Mouse (Mus musculus) gastrocnemius, postnatal 14 days (tissue): ENCODE data around the gene Bud13. TPM values are rescaled to one million over a fixed set of nuclear protein-coding genes. Genes with fewer than 3 reads are reported as not detected.
"Not testable (repeated sequence)": the region's sequence is repeated elsewhere in the genome, so short reads cannot be mapped to it uniquely, and the experiment has no call there.

Experiments used
- DNase-seq: peaks from one replicate; pipeline ENCODE4 v3.0.0; 2021; ENCODE audit warnings: mixed read lengths
- intact Hi-C: fragments of 180-260 bp; cut with DNase I; formaldehyde crosslinking; loops from one replicate; pipeline ENCODE4 v1.15.1; 2025; ENCODE audit warnings: low total_unique reads
- total RNA-seq, 2 experiments: library from RNA; stranded (reverse); gene quantifications; 2 replicates each; pipeline ENCODE4 v1.2.3; 2021

Gene Bud13
- total RNA-seq, 2 experiments from 2014 or later: 6.4 to 6.7 TPM

DNA sequence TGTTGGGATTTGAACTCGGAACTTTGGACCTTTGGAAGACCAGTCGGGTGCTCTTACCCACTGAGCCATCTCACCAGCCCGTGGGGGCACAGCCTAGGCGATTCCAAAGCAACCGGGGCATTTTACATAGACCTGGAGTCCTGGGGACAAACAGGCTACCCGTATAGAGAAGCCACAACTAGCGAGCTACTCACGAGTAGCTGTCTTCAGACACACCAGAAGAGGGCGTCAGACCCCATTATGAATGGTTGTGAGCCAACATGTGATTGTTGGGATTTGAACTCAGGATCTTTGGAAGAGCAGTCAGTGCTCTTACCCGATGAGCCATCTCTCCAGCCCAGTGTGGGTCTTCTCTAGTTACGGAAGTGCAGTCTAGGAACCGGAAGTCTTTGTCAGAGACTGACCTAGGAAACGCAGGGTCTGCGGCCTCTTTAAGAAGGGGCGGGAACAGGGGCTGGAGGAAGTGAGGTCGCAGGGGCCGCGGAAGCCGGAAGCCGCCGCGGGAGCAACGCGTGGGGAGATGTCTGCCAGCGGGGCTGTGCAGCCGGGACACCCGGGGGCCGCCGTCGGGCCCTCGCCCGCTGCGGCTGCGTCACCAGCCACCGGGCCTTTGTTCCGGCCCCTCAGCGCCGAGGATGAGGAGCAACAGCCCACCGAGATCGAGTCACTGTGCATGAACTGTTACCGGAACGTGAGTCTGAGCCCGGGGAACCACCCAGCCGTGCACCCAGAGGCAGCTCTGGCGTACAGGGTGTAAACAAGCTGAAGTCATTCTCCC, 9.9 kb upstream of the Bud13 start, which contains the start of gene Zpr1:
Gene Zpr1, plus strand, starts transcription at position 388 of the 778 bp plus-strand sequence.
- peak; percentile 88 for DNase-seq
- intact Hi-C loops: no loop called here

DNA sequence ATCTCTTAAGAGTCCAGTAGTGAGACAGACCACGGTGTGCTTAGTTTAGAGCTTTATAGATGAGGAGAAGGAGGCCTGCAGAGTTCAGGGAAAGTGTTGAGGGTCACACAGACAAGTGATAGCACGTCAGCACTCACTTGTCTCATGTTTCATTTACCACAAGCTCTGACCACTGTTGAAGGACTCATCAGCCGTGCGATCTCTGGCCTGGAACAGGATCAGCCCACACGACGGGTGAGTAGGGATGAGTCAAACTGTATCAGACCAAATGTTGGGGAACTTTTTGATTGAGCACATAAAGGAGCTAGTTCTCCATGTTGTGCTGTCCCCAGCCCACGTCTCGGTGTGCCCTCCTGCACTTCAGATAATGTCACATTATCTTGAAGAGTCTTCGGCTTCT, 8.3 kb upstream of the Bud13 start:
- intact Hi-C loops: no loop called here
- no peak for DNase-seq

DNA sequence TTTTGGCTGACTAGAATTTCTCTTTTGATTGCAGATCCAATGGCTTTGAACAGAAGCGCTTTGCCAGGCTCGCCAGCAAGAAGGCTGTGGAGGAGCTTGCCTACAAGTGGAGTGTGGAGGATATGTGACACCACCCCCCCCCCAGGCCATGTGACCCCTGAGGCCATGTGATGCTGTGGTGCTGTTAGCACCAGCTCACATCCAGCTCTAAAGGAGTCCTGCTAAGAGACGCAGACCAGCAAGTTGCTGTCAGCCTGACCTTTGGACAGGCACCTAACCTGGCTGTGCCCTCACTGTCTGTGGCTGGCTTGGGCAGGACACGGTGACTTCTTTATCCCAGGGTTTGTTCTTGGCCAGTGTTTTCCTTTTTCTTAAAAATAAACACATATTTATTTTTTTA, 15.6 kb downstream of the Bud13 start:
- DNase-seq: no peak
- intact Hi-C loops: no loop called here

DNA sequence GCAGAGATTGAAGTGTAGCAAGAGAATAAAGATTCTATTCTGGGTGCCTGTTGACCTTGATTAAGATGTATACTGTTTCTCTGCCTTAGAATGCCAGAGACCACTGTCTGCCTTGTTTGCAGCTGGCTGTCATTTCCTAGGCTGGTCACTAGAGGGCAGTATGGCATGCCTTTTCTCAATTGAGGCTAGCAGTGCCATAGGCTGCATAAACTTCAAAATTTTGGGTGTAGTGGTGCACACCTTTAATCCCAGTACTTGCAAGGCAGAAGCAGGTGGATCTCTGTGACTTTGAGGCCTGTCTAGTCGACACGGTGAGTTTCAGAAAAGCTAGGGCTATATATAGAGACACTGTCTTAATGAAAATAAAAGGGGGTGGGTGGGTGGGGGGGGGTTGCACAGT, 19.3 kb downstream of the Bud13 start:
- intact Hi-C loops: no loop called here
- no peak for DNase-seq

DNA sequence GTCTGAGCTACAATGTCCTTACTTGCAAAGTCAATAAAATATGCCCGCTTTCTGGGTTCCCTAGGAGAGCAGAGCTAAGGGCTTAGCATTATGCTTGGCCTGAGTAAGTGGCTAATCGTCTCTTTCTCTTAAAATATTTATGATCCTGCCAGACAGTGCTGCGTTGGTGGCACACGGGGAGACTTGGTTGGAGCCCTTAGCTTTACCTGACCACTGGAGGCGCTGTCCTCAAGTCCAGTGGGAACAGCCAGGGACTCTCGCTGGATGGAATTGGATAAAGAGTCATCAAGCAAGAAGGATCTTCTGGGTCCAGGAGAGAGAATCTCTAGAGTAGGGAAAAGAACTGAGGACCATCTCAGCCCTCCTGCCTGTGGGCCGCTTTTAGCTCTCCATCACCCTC, 26.3 kb downstream of the Bud13 start:
- DNase-seq: no peak
- intact Hi-C loops: no loop called here

DNA sequence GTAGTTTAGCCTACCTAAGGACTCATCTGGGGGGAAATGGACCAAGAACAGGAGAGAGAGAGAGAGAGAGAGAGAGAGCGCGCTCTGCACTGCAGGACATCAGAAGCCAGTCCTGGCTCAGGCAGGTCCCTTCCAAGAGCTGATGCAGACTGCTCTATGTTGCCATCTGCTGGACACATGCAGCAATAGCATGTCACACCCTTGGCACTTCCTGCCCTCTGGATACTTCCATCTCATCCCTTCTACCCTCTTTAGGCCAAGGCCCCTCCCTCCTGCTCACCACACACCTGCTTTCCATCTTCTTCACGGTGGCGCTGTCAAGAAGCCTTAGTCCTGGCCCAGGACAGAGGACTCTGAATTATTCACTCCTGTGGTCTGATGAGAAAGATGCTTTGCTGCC, 31.7 kb downstream of the Bud13 start:
- DNase-seq: peak; percentile 65
- intact Hi-C loops: no loop called here

DNA sequence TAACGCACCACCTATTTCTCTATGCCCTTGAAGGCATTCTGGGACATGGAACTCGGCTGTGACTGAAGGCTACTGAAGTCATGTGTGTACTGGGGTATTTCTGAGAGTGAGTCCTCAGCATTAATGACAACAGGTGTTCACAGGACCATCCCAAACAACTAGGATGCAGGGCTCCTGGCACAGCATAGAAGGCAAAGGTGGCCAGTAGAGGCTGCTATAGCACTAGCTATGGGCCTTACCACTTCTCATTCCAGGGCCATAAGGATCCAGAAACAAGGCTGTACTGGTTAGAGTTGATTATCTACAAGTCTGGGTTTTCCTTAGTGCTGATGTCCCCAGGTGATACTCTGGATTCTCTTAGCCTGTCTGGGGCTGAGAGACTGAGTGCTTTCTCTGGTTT, 32.1 kb downstream of the Bud13 start:
- intact Hi-C loops: no loop called here
- DNase-seq: no peak

DNA sequence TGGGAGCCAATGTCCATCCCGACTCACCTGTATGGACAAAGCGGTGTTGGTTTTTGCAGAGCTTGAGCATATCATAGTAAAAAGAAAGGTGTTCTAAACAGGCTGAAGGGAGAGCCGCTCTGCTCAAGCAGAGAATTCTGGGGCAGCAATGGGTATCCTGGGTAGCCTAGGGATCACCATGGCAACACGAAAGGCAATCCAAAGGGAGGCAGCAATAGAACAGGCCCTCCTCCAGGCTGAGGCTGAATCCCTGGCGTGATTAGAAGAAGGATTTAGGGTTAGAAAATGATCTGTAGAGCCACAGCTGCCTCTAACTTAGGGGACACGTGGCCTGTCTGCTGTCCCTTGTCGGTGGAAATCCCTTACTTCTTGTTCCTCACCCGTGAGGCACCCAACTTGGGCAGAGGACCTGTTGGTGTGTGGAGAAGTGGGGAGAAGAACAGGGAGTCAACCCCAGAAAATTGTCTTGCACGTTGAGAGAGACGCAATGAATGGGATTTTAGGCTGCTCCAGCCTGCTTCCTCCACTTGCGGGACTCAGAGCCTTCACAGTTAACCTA, 33.1 kb downstream of the Bud13 start:
- DNase-seq: no peak
- intact Hi-C loops: no loop called here

DNA sequence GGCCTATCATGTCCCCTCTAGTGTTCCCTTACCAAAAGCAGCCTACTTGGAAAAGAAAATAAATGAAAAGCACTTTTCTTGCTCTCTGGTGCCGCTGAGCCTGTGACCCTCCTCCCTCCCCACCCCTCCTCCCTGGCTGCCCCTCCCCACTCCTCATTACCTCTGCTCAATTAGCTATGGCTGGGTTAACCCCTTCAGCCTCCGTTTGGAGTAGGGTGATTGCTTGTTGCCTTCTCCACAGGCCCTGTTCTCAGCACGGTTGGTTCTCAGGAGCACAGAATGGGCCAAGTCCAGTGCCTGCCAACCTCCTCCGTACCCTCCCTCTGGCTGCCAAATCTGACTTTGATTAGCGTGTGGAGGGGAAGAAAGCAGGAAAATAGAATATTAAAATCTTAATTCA, 33.6 kb downstream of the Bud13 start:
- intact Hi-C loops: no loop called here
- no peak for DNase-seq

DNA sequence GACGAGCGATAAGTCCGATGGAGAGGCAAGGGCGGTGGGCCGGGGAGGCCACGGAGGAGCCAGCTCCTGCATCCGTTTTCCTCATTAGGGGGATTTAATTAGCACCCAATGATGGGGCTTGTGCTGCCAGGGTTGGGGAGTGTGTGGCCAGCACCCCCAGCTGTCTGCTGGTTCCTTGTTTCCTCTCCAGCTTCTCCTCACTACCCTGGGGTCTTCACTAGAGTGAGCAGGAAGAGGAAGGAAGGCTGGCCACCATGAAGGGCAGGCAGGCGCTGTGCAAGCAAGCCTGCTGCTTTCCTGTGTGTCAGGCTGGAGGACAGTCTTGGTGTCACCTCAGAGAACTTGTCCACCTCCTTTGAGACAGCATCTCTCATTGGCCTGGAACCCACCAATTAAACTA, 34.1 kb downstream of the Bud13 start:
- DNase-seq: no peak
- intact Hi-C loops: no loop called here

DNA sequence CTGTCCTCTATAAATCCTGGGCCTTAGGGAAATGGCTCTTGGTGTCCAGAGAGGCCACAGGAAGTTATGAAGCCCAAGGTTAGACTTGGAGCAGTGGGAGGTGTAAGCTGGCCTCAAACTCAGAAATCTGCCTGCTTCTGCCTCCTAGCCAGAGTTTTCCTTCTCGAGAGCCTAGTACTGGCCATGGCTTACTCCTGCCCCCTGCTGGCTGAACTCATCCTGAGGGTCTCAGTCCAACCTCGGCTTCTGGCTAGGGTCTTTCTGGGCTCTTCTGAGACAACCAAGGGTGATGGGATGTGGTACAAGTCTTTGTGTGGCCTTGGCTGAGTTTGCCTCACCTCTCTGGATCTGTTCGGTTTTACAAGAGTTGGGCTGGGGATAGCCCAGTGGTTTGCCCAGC, 35.1 kb downstream of the Bud13 start:
- intact Hi-C loops: no loop called here
- DNase-seq: no peak

DNA sequence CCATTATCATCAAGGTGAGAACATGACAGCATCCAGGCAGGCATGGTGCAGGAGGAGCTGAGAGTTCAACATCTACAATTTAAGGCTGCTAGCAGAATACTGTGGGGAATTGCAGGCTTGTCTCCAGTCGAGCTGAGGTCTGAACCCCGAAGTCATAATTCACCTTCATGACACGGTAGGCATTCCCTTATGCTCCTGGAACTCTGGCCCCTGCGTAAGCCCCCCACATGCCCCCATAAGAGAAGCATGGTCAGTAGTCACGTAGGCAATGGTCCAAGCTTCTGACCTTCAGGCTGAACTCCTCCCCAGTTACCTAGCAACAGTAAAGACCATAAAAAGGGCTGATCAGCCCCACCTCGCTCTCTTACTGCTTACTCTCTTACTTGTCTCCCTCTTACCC, 37.1 kb downstream of the Bud13 start, which contains the start of gene 4931429L15Rik:
Gene 4931429L15Rik, minus strand, starts transcription at position 101 of the 400 bp plus-strand sequence.
- DNase-seq, intact Hi-C loops: not testable (repeated sequence)

DNA sequence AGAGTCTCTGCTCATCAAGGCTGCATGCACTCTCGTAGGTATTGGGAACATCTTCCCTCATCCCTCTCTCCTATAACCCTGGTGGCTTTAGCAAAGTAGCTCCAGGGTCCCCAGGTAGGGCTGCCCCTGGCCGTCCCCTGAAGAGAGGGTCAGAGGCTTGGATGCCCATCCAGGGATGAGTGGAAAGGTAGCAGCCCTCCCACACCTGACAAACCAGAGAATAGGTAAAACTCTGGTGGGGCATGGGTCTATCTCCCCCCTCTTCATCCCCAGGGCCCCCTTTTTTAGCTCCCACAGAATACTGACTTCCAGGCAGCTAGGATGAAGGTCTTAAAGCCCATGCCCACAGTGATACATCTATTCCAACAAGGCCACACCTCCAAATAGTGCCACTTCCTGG, 37.7 kb downstream of the Bud13 start:
- no peak for DNase-seq
- intact Hi-C loops: no loop called here

DNA sequence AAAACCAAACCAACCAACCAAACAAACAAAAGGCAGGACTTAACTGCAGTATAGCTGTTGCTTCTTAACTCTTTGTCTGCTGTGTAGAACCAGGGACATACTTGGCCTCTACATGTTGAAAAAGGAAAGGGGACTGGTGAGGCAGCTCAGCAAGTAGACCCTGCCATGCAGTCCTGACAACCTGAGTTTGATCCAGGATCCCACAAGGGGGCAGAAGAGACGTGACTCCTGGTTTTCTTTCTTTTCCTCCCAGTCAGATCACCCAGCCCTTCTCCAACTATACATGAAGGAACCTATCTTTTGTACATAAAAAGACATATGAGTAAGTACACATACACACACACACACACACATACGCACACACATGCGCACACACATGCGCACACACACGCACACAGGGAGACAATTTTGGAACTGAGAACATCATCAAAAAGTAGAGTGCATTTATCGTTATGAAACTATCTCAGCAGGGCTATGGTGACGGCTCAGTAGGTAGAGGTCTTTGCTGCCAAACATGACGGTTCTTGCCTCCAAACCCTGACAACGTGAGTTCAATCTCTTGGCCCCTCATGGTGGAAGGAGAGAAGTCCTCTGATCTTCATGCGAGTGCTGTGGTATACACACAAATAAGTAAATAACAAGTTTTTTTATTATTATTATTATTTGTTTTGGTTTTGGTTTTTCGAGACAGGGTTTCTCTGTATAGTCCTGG, 44.0 kb downstream of the Bud13 start:
- intact Hi-C loops: no loop called here
- no peak for DNase-seq

DNA sequence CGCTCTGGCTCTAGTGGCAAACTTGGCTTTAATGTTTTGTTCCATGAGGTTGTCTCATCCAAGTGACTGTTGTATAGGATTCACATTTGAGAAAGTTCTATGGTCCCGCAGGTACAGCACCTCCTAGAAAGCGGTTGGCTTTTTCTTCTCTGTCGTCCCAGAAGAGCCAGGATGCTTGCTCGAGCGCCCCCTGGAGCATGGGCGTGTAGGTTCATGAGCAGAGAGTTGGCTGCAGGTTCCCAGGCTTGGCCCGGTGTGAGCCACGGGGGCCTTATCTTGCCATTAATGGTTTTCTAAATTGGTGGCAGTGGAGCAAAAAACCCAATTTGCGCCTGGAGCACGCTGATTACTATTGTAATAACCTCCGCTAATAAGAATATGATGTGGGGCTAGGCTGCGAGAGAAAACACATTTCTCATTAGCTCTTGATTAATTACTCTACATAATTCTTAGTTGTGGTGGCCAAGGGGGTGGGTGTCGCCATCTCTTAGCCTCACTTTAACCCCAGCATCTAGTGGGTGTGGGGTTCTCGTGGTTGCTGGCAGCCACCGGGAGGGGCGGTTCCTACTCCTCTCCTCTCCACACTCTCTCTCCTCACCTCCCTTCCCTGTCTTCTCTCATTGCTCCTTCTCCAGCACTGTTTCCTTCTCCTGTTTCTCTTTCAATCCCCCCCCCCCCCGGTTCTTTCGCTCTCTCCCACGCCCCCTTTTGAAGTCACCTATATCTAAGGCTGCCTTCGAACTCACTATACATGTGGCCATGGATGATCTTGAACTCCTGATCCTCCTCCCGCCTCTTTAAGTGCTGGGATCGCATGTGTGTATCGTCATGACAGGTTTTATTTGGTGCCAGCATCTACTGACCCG, 45.1 kb downstream of the Bud13 start:
- DNase-seq: no peak
- intact Hi-C loops: no loop called here

DNA sequence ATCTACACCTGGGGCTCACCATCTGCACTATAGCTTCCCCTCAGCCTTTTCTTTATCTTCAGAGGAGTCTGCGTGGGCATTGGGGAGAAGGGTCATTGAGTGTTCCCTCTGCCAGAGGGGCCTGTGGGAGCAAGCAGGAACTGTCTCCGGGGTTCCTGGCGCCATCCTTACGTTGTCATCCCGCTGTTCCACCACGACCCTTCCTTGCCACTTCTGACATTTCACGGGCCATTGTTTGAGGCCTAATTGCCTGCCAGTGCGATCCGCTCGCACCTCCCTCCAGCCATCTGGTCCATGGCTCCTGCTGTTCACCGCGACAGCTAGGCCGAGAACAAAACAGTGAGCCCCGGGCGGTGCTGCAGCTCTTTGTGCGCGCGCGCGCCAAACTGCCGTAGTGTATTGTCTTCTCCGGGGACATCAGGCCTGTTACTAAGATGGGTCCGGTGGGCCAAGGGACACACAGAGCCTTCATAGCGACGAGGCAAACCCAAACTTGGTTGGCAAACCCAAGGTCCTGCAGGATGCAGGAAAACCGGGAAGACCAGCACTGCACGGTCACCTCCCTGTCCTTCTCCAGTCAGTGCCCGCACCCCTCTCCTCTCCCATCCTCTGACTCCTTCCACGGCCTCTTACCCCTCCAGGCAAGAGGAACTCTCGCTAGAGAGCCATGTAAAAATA, 45.9 kb downstream of the Bud13 start:
- peak; percentile 29 for DNase-seq
- intact Hi-C loops: no loop called here

DNA sequence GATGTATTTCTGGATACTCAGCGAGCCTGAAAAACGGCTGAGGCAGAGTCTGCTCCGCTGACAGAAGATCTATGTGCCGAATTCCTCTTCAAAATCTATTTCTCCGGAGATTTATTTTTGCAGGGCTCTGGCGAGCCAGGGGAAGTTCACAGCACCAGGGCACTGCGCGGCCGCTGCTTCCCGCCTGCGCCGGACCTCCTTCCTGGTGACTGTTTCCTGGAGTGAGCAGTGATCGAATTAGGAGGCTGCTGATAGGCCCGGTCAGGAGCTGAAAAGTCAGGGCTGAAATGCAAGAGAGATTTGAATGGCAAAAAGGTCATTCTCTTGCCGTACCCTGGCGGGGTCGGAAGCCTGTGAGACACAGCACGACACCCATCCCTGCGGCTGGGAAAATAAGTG, 46.4 kb downstream of the Bud13 start:
- DNase-seq: no peak

DNA sequence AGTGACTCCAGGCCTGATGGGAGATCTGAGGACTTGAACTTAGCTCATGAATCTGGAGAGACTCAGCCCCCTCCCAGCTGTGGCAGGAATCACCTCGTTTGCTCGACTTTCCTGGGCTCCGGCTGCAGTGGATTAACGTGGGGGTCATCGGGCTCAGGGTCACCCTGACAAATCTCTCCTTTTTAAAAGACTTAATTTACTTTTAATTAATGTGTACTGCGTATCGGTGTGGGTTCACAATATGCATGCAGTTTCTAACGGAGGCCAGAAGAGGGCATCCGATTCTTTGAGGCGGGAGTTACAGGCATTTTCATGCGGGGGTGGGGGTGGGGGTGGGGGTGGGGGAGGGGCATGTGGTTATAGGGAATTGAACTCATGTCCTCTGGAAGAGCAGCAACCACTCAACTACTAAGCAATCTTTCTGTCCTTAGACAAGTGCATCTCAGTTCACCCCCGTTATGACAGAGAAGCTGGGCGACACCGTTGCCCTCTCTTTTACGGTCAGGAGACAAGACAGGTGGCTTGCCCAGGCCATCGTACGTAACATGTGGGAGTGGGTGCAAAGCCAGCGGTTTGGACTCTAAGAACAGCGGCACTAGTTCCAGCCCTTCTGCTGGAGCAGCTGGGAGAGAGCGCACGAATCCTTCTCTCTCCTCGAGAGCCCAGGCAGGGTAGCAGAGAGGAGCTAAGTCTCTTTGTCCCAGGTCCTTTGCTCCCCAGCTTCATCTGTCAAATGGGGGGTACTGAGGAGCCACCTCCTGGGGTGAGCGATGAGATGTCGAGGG, 47.2 kb downstream of the Bud13 start:
- DNase-seq: no peak
- intact Hi-C loops: no loop called here

More for the DNA sequence above, 46.4 kb downstream of the Bud13 start:
- intact Hi-C loops: no loop called here

DNA sequence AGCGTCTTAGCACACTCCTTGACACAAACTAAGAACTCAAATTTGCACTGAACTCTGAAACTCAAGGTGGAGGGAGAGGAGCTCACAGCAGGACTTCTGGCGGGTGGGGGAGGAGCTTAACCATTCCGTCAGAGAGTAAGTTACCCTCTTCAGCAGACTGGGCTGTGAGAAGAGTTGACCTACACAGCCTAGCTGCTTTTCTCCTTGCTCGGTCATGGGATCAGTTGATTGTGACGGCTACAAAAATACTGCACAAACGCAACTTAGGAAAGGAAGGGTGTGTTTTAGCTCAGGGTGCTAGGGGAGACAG, 47.7 kb downstream of the Bud13 start:
- no peak for DNase-seq
- intact Hi-C loops: no loop called here
